ENCODE assay signal across 14 mouse cellular contexts in genomic region chr1:182096707-182097106, GRCm38 (mm10).
"Had no signal": no experiment of that assay in that cellular context is flagged by ENCODE, and none has a peak within 500 bp of the region (broad histone marks: within the 10 kb centered on the region; RNA-seq: fewer than 3 reads in every experiment).

No protein-coding gene starts in this region.

- H3K4me3 ChIP-seq: kidney, embryonic 15.5 days; liver, embryonic 13.5 days; lung, embryonic 15.5 days; midbrain, embryonic 12.5 days; neural tube, embryonic 13.5 days had no signal

- ATAC-seq: liver, postnatal 0 days; midbrain, embryonic 16.5 days had no signal

- H3K36me3 ChIP-seq: kidney, embryonic 15.5 days; liver, embryonic 13.5 days; lung, embryonic 15.5 days; midbrain, embryonic 12.5 days; neural tube, embryonic 13.5 days had no signal

- H3K27ac ChIP-seq: kidney, embryonic 15.5 days; liver, embryonic 13.5 days; lung, embryonic 15.5 days; macrophage; midbrain, embryonic 12.5 days; neural tube, embryonic 13.5 days had no signal

- H3K27me3 ChIP-seq: kidney, embryonic 15.5 days; liver, embryonic 13.5 days; lung, embryonic 15.5 days; midbrain, embryonic 12.5 days; neural tube, embryonic 13.5 days had no signal

- DNase-seq: kidney, adult 2 months; kidney, postnatal 14 days; liver; liver, embryonic 13.5 days; liver, postnatal 0 days; lung, postnatal 14 days; right cerebral cortex, postnatal 25 days; thymus, postnatal 14 days had no signal

- H3K4me2 ChIP-seq: kidney, embryonic 15.5 days; liver, embryonic 13.5 days; lung, embryonic 15.5 days; midbrain, embryonic 12.5 days; neural tube, embryonic 13.5 days had no signal

- H3K9me3 ChIP-seq: kidney, embryonic 15.5 days; liver, embryonic 13.5 days; lung, embryonic 15.5 days; midbrain, embryonic 12.5 days; neural tube, embryonic 13.5 days had no signal

- H3K9ac ChIP-seq: kidney, embryonic 15.5 days; liver, embryonic 13.5 days; liver, postnatal 0 days; lung, embryonic 15.5 days; midbrain, embryonic 12.5 days; neural tube, embryonic 13.5 days had no signal
